Mouse (Mus musculus) neural tube, embryonic 13.5 days (tissue): Measurements from ENCODE around the gene Tbce. TPM values are rescaled to one million over a fixed set of nuclear protein-coding genes. Genes with fewer than 3 reads are reported as not detected.
"Not testable (repeated sequence)": the region's sequence is repeated elsewhere in the genome, so short reads cannot be mapped to it uniquely, and the experiment has no call there.

ENCODE experiments used
- ATAC-seq: fragments of 200-750 bp; cut with Nextera tagmentation; 2 replicates; pipeline ENCODE4 v1.8.0; 2017; ENCODE audit warnings: low read depth, mild to moderate bottlenecking, moderate TSS enrichment, moderate library complexity
- H3K27ac ChIP-seq: fragments of 300-500 bp; sonication (generic); replicated peaks from 2 replicates; pipeline ENCODE4 v1.5.1; 2015; ENCODE audit warnings: moderate library complexity, mild to moderate bottlenecking, inconsistent platforms
- H3K27me3 ChIP-seq: fragments of 300-500 bp; sonication (generic); 2 replicates; pipeline ENCODE4 v1.6.1; 2015; ENCODE audit warnings: mild to moderate bottlenecking, inconsistent platforms
- H3K36me3 ChIP-seq: fragments of 300-500 bp; sonication (generic); 2 replicates; pipeline ENCODE4 v1.6.1; 2015; ENCODE audit warnings: mild to moderate bottlenecking, inconsistent platforms
- H3K4me1 ChIP-seq: fragments of 300-500 bp; sonication (generic); replicated peaks from 2 replicates; pipeline ENCODE4 v1.6.1; 2015; ENCODE audit warnings: inconsistent platforms
- H3K4me2 ChIP-seq: fragments of 300-500 bp; sonication (generic); 2 replicates; pipeline ENCODE4 v1.6.1; 2015; ENCODE audit warnings: inconsistent platforms, mild to moderate bottlenecking, moderate library complexity
- H3K4me3 ChIP-seq: fragments of 300-500 bp; sonication (generic); 2 replicates; pipeline ENCODE4 v1.5.1; 2015; ENCODE audit warnings: mild to moderate bottlenecking, inconsistent platforms
- H3K9ac ChIP-seq: fragments of 300-500 bp; sonication (generic); 2 replicates; pipeline ENCODE4 v1.6.1; 2015; ENCODE audit warnings: moderate library complexity, mild to moderate bottlenecking, inconsistent platforms
- H3K9me3 ChIP-seq: fragments of 300-500 bp; sonication (generic); 2 replicates; pipeline ENCODE4 v1.6.1; 2016; ENCODE audit warnings: inconsistent platforms
- WGBS: fragments of 180-500 bp; shearing (Covaris S2); methylation state at CpG from one replicate; pipeline ENCODE4 v1.1.7; 2015; 5-methylcytosine and 5-hydroxymethylcytosine counted together
- polyA plus RNA-seq: library from polyadenylated mRNA; unstranded; fragments of >200 nt; fragmentation: Nextera tagmentation; extraction: Ambion mirVana; gene quantifications from 2 replicates; pipeline ENCODE4 v1.2.1, GENCODE M21; 2015

Gene Tbce
- polyA plus RNA-seq, 1 experiment from 2014 or later, result 102 TPM

DNA sequence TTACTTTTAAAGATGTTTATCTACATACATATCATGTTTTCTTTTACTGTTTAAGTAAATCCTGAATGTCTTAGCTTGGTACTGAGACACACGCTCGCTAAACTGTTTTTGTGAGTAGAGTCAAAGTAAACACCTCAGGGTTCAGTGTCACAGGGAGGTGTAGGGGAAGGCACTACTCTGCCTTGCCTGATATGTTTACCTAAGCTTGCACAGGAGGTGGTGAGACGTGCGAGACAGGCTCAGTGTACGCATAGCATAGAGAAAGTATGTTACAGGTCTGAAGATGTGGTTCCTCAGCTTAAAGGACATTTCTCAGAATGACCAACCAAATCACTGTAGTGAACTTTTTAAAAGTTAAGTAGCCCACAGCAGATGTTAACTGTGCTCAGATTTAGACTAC, 42.0 kb downstream of the Tbce start:
- 88% methylated on average over 5 of the region's 5 CpGs for WGBS
- no peaks in the 10 kb centered on the region for H3K27me3 ChIP-seq
- ATAC-seq, result no peak
- H3K4me2 ChIP-seq, result no peak overlapping the region
- no peak overlapping the region for H3K27ac ChIP-seq
- H3K9ac ChIP-seq, result no peak overlapping the region
- no peaks in the 10 kb centered on the region for H3K4me1 ChIP-seq
- peaks cover 92% of the 10 kb centered on the region for H3K36me3 ChIP-seq
- no peak overlapping the region for H3K4me3 ChIP-seq
- H3K9me3 ChIP-seq, result no peaks in the 10 kb centered on the region

DNA sequence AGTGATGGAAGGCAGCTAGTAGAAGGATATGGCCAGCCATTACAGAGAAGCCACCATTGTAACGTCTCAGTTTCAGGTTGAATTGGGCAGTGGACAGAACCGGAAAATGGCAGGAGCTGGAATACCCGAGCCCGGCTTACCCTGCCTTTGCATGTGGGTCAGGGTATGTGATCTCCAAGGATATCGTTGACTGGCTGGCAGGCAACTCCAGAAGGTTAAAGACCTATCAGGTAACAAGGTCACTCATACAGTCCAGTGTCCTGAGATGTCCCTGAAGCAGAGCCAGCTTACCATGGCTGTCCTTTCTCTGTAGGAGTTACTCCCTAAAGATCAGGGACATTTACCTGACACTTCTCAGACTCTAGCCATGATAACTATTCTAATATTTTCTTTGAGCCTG, 44.4 kb downstream of the Tbce start:
- Histone ChIP-seq H3K36me3 (peaks cover 88% of the 10 kb centered on the region), H3K4me1 (no peaks in the 10 kb centered on the region), H3K9me3 (no peaks in the 10 kb centered on the region), H3K9ac (no peak overlapping the region), H3K27me3 (no peaks in the 10 kb centered on the region), H3K4me3 (no peak overlapping the region), H3K4me2 (no peak overlapping the region), H3K27ac (no peak overlapping the region)
- ATAC-seq, result no peak
- 95% methylated on average over 5 of the region's 5 CpGs for WGBS

DNA sequence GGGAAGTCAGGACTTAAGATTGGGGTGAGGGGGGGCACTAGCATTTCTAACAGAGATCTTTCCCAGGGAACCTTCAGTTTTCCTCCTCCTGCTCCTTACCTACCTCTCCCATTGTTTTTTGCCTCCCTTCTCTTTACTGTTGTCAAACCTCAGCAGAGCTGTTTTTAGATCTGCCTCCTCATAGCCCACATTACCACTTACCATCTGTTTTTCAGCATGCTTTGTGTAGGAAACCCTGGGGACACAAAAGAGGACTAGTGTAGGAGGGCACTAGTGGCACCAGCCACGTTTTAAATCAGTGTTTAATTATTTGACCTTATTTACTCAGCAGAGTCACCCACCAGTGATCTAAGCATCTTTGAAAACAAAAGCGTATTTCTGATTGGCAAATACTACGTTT, 46.4 kb downstream of the Tbce start:
- Histone ChIP-seq H3K9me3 (no peaks in the 10 kb centered on the region), H3K4me2 (no peak overlapping the region), H3K4me3 (no peak overlapping the region), H3K4me1 (no peaks in the 10 kb centered on the region), H3K36me3 (peaks cover 83% of the 10 kb centered on the region), H3K9ac (no peak overlapping the region), H3K27ac (no peak overlapping the region), H3K27me3 (no peaks in the 10 kb centered on the region)
- ATAC-seq, result no peak
- 83% methylated on average over 3 of the region's 3 CpGs for WGBS

DNA sequence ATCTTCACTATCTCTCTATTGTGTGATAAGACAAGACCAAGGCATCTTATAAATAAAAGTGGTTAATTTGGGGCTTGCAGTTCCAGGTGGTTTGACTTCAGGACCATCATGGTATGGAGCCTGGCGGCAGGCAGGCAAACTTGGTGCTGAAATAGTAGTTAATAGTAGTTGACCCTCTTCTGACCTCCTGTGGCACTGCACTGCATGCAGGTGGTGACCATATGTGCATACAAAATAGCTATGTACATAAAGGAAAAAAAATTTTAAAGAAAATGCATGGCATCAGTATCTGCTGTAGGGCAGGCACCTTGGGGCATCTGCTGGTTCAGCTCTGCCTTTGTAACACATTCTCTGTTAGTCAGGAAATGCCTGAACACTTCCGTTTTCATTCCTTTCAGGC, 49.0 kb downstream of the Tbce start:
- H3K9me3 ChIP-seq, result no peaks in the 10 kb centered on the region
- H3K27me3 ChIP-seq, result no peaks in the 10 kb centered on the region
- no peak overlapping the region for H3K9ac ChIP-seq
- no peak overlapping the region for H3K4me2 ChIP-seq
- 74% methylated on average over 2 of the region's 2 CpGs for WGBS
- H3K27ac ChIP-seq, result no peak overlapping the region
- H3K36me3 ChIP-seq, result peaks cover 68% of the 10 kb centered on the region
- H3K4me3 ChIP-seq, result no peak overlapping the region
- no peak for ATAC-seq
- no peaks in the 10 kb centered on the region for H3K4me1 ChIP-seq

DNA sequence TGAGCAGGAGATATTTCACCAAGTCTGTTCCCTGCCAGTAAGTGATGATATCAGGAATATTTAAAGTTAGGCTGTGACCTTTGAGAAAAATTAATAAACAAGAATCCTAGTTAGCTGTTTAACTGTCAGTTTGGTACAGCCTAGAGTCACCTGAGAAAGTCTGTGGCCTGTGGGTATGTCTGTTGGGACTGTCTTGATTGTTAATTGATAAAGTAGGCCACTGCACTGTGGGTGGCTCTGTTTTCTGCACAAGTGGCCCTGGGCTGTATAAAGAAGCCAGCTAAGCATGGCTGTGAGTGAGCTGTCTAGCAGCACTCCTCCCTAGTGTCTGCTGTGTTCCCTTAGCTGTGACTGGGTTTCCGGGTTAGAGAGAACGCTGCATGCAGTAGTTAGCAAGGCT, 50.3 kb downstream of the Tbce start:
- 86% methylated on average over 2 of the region's 2 CpGs for WGBS
- H3K36me3 ChIP-seq, result peaks cover 61% of the 10 kb centered on the region
- ATAC-seq, result no peak

DNA sequence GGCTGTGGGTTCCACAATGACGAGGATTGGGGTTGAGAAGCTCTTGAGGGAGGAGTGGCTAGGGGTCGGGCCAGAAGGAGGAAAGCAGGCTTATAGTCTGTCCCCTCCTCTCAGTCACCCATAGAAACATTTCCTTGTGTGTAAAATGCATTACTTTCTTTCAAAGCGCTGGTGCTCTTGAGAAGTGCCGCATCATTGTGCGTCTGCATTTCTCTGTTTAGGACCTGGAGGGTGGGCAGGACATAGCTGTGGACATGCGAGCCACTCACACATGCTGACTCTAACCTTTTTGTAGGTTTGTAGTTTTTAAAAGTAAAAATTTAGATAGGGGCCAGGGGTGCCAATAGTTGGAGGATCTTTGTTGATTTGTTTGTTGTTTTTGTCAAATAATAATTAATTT, 55.9 kb downstream of the Tbce start:
- Histone ChIP-seq H3K4me3 (no peak overlapping the region), H3K27me3 (no peaks in the 10 kb centered on the region), H3K36me3 (peaks cover 39% of the 10 kb centered on the region), H3K4me1 (no peaks in the 10 kb centered on the region), H3K4me2 (no peak overlapping the region), H3K9me3 (no peaks in the 10 kb centered on the region), H3K27ac (no peak overlapping the region), H3K9ac (no peak overlapping the region)
- ATAC-seq, result no peak
- 92% methylated on average over 6 of the region's 6 CpGs for WGBS

More for the DNA sequence above, 50.3 kb downstream of the Tbce start:
- H3K9me3 ChIP-seq, result no peaks in the 10 kb centered on the region
- no peak overlapping the region for H3K4me3 ChIP-seq
- H3K4me1 ChIP-seq, result no peaks in the 10 kb centered on the region
- H3K27me3 ChIP-seq, result no peaks in the 10 kb centered on the region
- no peak overlapping the region for H3K9ac ChIP-seq
- no peak overlapping the region for H3K4me2 ChIP-seq
- H3K27ac ChIP-seq, result no peak overlapping the region

DNA sequence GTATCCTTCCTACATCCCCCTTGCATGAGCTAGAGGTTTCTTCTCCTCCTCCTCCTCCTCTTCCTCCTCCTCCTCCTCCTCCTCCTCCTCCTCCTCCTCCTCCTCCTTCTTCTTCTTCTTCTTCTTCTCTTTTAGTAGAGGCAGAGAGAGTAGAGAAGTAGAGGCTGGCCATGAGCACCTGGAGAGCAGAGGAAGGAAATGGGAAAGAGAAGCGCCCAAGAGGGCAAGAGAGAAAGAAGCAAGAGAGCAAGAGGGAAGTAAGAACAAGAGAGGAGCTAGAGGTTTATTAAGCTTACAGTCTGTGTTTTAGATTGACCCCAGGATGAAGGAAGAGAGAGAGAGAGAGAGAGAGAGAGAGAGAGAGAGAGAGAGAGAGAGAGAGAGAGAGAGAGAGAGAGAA, 57.6 kb downstream of the Tbce start:
- WGBS, result 85% methylated on average over 1 of the region's 1 CpGs
- not testable (repeated sequence) for ATAC-seq, H3K4me2 ChIP-seq, H3K9ac ChIP-seq, H3K4me1 ChIP-seq, H3K9me3 ChIP-seq, H3K27me3 ChIP-seq, H3K27ac ChIP-seq, H3K4me3 ChIP-seq
- peaks cover 35% of the 10 kb centered on the region for H3K36me3 ChIP-seq

DNA sequence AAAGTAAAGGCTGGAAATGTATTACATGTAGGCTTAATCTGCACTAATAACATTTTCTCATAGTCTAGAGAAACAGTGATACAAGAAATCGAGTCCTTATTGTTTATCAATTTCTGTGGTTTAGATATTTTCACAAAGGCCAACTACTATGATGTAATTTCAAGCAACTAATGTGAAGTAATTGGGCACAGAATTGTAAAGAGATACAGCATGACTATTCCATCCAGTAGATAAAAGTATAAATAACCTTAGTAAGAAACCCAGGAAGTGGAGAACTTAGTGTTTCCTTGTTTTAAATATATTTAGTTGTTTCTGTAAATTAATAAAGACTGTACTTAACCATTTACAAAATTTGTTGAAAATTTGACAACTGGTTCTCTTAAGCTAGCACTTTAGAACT, 69.6 kb downstream of the Tbce start:
- no peaks in the 10 kb centered on the region for H3K4me1 ChIP-seq
- no peaks in the 10 kb centered on the region for H3K27me3 ChIP-seq
- H3K4me2 ChIP-seq, result no peak overlapping the region
- 94% methylated on average over 1 of the region's 1 CpGs for WGBS
- H3K27ac ChIP-seq, result no peak overlapping the region
- no peak for ATAC-seq
- H3K9ac ChIP-seq, result no peak overlapping the region
- peaks cover 19% of the 10 kb centered on the region for H3K36me3 ChIP-seq
- no peak overlapping the region for H3K4me3 ChIP-seq
- no peaks in the 10 kb centered on the region for H3K9me3 ChIP-seq

DNA sequence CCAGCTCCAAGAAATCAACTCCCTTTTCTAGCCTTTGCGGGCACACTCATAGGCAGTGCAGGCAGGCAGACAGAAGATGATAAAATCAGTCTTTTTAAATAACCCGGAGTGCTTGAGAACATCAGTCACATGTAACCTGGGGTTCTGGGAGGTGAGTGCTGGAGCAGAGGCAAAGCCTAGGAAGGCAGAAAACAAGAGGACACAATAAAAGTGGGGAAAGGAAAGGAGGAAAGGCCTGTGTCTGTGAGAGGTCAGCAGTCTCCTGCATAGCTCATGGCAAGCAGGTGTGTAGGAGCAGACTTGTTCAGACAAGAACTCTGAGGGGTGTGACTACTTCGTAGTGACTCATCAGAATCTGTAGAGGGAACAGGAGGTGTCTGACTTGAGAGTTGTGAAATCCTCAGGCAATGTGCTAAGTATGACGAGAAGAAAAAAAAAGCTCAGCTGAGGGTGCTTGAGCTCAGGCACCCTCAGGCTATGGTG, 70.8 kb downstream of the Tbce start:
- Histone ChIP-seq H3K4me3 (no peak overlapping the region), H3K9ac (no peak overlapping the region), H3K4me1 (no peaks in the 10 kb centered on the region), H3K27ac (no peak overlapping the region), H3K9me3 (no peaks in the 10 kb centered on the region), H3K4me2 (no peak overlapping the region), H3K27me3 (no peaks in the 10 kb centered on the region), H3K36me3 (peaks cover 19% of the 10 kb centered on the region)
- 87% methylated on average over 4 of the region's 4 CpGs for WGBS
- ATAC-seq, result no peak

DNA sequence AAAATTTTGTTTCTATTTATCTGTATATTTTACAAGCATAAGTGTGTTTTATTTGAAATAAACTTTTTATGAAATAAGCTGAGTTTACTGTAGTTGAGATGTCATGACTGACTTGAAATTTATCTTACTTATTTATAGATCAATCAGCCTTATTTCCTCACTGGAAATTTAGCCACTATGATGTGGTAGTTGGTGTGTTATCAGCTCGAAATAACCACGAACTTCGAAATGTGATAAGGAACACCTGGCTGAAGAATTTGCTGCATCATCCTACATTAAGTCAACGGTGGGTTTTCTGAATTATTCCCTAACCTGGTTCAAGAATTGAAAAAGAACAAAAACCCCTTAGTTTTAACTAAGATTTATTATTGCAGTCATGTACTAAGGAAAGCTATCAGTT, 73.3 kb downstream of the Tbce start:
- no peaks in the 10 kb centered on the region for H3K4me1 ChIP-seq
- 92% methylated on average over 4 of the region's 4 CpGs for WGBS

DNA sequence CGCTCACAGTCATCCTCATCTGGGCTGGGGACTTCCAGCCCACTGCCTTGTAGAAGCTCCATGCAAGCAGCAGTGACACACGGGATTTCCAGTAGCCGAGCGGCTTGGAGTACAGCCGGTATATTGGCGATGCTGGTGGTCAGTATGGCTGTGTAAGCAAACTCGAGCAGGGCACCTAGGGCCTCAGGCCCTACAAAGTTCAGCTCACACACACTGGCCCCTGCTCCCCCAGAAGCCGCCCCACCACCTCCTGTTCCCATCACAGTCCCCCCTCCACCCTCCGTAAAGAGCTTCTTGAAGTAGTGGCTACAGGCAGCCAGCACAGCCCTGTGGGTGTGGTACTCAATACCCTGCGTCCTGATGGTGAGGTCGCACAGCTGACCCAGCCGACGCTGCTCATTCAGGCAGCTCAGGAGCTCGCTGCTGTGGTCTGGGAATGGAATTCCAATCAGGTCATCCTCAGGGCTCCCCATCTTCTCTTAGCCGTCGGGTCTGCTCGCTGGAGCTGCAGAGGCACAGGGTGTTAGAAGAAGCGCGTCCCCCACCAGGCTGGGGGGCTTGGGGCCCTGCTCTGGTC, 74.0 kb downstream of the Tbce start:
- WGBS, result 78% methylated on average over 19 of the region's 19 CpGs
- Histone ChIP-seq H3K9ac (no peak overlapping the region), H3K36me3 (peaks cover 16% of the 10 kb centered on the region), H3K4me2 (no peak overlapping the region), H3K27me3 (no peaks in the 10 kb centered on the region), H3K4me3 (no peak overlapping the region), H3K4me1 (no peaks in the 10 kb centered on the region), H3K27ac (no peak overlapping the region), H3K9me3 (no peaks in the 10 kb centered on the region)
- no peak for ATAC-seq

More for the DNA sequence above, 73.3 kb downstream of the Tbce start:
- Histone ChIP-seq H3K36me3 (peaks cover 19% of the 10 kb centered on the region), H3K9ac (no peak overlapping the region), H3K27me3 (no peaks in the 10 kb centered on the region), H3K9me3 (no peaks in the 10 kb centered on the region), H3K27ac (no peak overlapping the region), H3K4me3 (no peak overlapping the region), H3K4me2 (no peak overlapping the region)
- ATAC-seq, result no peak

DNA sequence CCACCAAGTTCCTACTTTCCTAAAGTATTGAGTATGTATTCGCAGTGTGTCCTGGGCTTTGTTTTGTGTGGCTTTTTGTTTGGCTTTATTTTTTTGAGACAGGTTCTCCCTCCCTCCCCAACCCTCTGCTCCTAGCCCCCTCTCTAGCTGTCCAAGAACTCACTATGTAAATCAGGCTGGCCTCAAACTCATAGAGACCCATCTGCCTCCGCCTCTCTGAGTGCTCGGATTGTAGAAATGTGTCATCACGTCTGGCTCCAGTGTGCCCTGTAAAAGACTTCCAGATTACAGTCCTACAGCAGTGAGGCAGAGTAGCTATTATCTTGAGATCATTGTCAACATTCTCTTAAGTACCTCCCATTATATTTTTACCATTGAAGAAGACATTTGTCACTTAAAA, 78.4 kb downstream of the Tbce start:
- Histone ChIP-seq H3K36me3 (0 out of 2 replicates have a peak, but pooled peaks cover 4% of the 10 kb centered on the region), H3K27ac (no peak overlapping the region), H3K4me2 (no peak overlapping the region), H3K4me3 (no peak overlapping the region), H3K9ac (no peak overlapping the region), H3K9me3 (no peaks in the 10 kb centered on the region), H3K4me1 (peaks cover 7% of the 10 kb centered on the region; the same call in 1 of the 2 replicates), H3K27me3 (no peaks in the 10 kb centered on the region)
- 90% methylated on average over 4 of the region's 4 CpGs for WGBS
- no peak for ATAC-seq

DNA sequence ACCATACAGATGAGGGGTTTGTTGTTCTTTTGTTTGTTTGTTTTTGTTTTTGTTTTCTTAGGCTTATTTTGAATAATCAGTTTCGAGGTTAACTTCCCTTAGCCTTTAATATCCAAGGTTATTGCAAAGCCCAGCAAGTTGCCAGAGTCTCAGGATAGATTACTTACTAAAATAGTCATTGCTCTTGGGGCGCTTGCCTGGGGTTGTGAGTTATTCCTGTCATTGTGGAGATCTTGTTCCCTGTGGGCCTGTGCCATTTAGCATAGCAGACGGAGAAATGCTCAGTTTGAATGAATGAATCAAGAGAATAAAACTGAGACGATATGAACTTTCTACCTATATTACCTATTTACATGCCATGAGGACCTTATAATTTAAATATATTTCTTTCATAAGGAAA, 79.2 kb downstream of the Tbce start:
- ATAC-seq, result no peak
- Histone ChIP-seq H3K4me1 (peaks cover 15% of the 10 kb centered on the region; the same call in 1 of the 2 replicates), H3K27me3 (no peaks in the 10 kb centered on the region), H3K4me2 (no peak overlapping the region), H3K27ac (no peak overlapping the region), H3K36me3 (0 out of 2 replicates have a peak, but pooled peaks cover 4% of the 10 kb centered on the region), H3K9me3 (no peaks in the 10 kb centered on the region), H3K9ac (no peak overlapping the region), H3K4me3 (no peak overlapping the region)
- 90% methylated on average over 4 of the region's 4 CpGs for WGBS
